Mouse (Mus musculus): ENCODE results near the gene Gm10719.
"Not testable (repeated sequence)": the region's sequence is repeated elsewhere in the genome, so short reads cannot be mapped to it uniquely, and the experiment has no call there.

The Gm10719 gene

GRCm38 (mm10) chr9:3017108-3017507 is at the start of gene Gm10719:
Gm10719 (plus strand) TSS chr9:3017408.
- not testable (repeated sequence) for DNase-seq (ENCODE audit: low read depth, low spot score)

- peak; percentile 42 for DNase-seq (ENCODE audit: low read depth, low spot score)
Measured at GRCm38 (mm10) chr9:3000445-3000972, 16.7 kb upstream of the Gm10719 start, which contains the start of gene Gm10722. Gm10722 (plus strand) TSS chr9:3000922.

GRCm38 (mm10) chr9:3001006-3001405 is 16.2 kb upstream of the Gm10719 start:
- DNase-seq (ENCODE audit: low read depth, low spot score): not testable (repeated sequence)

- DNase-seq (ENCODE audit: low read depth, low spot score): peak; percentile 12
Measured at GRCm38 (mm10) chr9:3001948-3002659, 15.1 kb upstream of the Gm10719 start.

- not testable (repeated sequence) for DNase-seq (ENCODE audit: low read depth, low spot score)
Measured at GRCm38 (mm10) chr9:3002794-3003396, 14.3 kb upstream of the Gm10719 start, which contains the start of gene Gm11168. Gm11168 (plus strand) TSS chr9:3003346.

- not testable (repeated sequence) for DNase-seq (ENCODE audit: low read depth, low spot score)
Measured at GRCm38 (mm10) chr9:3006179-3006578, 11.0 kb upstream of the Gm10719 start.

- DNase-seq (ENCODE audit: low read depth, low spot score): not testable (repeated sequence)
Measured at GRCm38 (mm10) chr9:3006636-3007035, 10.6 kb upstream of the Gm10719 start.

GRCm38 (mm10) chr9:3007272-3007671 is 9.9 kb upstream of the Gm10719 start:
- DNase-seq (ENCODE audit: low read depth, low spot score): peak; percentile 9

- DNase-seq (ENCODE audit: low read depth, low spot score): not testable (repeated sequence)
Measured at GRCm38 (mm10) chr9:3009331-3009730, 7.9 kb upstream of the Gm10719 start.

- DNase-seq (ENCODE audit: low read depth, low spot score): not testable (repeated sequence)
Measured at GRCm38 (mm10) chr9:3012054-3012621, 5.1 kb upstream of the Gm10719 start.

GRCm38 (mm10) chr9:3012733-3013279 is 4.4 kb upstream of the Gm10719 start, which contains the start of gene Gm10721:
Gm10721 (plus strand) TSS chr9:3013140.
- not testable (repeated sequence) for DNase-seq (ENCODE audit: low read depth, low spot score)

- DNase-seq (ENCODE audit: low read depth, low spot score): not testable (repeated sequence)
Measured at GRCm38 (mm10) chr9:3015354-3015753, 1.9 kb upstream of the Gm10719 start, which contains the start of gene Gm10720. Gm10720 (plus strand) TSS chr9:3015654.

GRCm38 (mm10) chr9:3015896-3016295 is 1.3 kb upstream of the Gm10719 start:
- not testable (repeated sequence) for DNase-seq (ENCODE audit: low read depth, low spot score)

GRCm38 (mm10) chr9:3018944-3019343 is 1.7 kb downstream of the Gm10719 start:
- not testable (repeated sequence) for DNase-seq (ENCODE audit: low read depth, low spot score)

- DNase-seq (ENCODE audit: low read depth, low spot score): not testable (repeated sequence)
Measured at GRCm38 (mm10) chr9:3019835-3020727, 2.9 kb downstream of the Gm10719 start.

GRCm38 (mm10) chr9:3022316-3023008 is 5.3 kb downstream of the Gm10719 start:
- peak; percentile 21 for DNase-seq (ENCODE audit: low read depth, low spot score)

- not testable (repeated sequence) for DNase-seq (ENCODE audit: low read depth, low spot score)
Measured at GRCm38 (mm10) chr9:3023312-3023984, 6.2 kb downstream of the Gm10719 start, which contains the start of gene Gm10718. Gm10718 (plus strand) TSS chr9:3023547.

- not testable (repeated sequence) for DNase-seq (ENCODE audit: low read depth, low spot score)
Measured at GRCm38 (mm10) chr9:3023985-3024648, 6.9 kb downstream of the Gm10719 start.

Measured in CD4-positive helper T cell, adult 2 months (primary cell).